Mouse (Mus musculus): ENCODE data around the gene Mymk. TPM values are rescaled to one million over a fixed set of nuclear protein-coding genes. Genes with fewer than 3 reads are reported as not detected.

Gene Mymk
- polyA plus RNA-seq, 1 experiment from 2014 or later = not detected

DNA sequence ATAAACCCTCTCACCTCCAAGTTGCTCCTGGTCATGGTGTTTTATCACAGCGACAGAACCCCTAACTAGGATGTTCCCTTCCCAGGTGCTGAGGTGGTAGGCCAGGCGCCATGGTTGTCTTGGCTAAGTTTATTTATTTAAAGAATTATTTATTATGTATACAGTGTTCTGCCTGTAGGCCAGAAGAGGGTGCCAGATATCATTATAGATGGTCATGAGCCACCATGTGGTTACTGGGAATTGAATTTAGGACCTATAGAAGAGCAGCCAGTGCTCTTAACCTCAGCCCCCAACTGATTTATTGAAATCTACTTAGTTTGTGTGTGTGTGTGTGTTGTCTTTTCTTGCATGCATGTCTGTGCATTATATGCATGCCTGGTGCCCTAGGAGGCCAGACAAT, 39.6 kb downstream of the Mymk start:
- no peak for ATAC-seq (replicated peaks; ENCODE audit: low FRiP score, low read depth)
- 49% methylated on average over 2 of the region's 2 CpGs for WGBS

DNA sequence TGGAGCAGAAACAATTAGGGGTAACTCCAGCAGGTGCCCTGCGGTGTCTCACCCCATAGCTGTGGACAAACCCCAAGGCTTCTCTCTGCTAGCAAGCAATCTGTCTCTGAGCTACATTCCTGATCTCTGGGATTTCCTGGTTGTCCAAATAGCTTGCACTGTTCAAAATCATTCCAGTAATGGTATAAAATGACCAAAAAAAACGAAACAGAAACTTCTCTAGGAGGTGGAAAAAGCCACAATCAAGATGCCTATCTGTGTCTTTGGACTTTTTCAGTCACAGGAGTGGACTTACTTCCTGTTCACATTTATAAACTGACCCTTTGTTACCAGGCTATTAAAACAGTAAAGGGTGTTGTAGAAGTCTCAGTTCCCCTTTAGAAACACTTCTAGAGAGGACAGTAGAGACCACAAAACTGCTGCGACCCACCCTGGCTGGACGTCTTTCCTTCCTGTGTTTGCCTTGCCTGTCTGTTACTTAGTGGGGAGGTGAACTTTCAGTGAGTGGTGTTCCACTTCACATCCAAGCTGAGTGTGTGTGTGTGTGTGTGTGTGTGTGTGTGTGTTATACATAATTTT, 43.5 kb downstream of the Mymk start:
- Histone ChIP-seq H3K4me3 (replicated peaks; ENCODE audit: low read depth, low read length) (no peak overlapping the region), H3K36me3 (ENCODE audit: insufficient read depth, low read length) (no peaks in the 10 kb centered on the region), H3K27ac (no peak overlapping the region), H3K9ac (ENCODE audit: low read depth, low read length) (no peak overlapping the region), H3K27me3 (ENCODE audit: insufficient read depth, low read length) (no peaks in the 10 kb centered on the region), H3K9me3 (replicated peaks; ENCODE audit: low read length) (no peaks in the 10 kb centered on the region), H3K4me1 (replicated peaks; ENCODE audit: insufficient read depth, low read length) (no peaks in the 10 kb centered on the region), H3K4me2 (ENCODE audit: low read length) (peak overlapping the region; percentile 42)
- 56% methylated on average over 4 of the region's 4 CpGs for WGBS
- TF ChIP-seq CTCF (IDR thresholded peaks at IDR 0.05; ENCODE audit: low read depth) = no peak
- ATAC-seq (replicated peaks; ENCODE audit: low FRiP score, low read depth) (no peak), DNase-seq (ENCODE audit: low spot score) (no peak)

More for the DNA sequence above, 39.6 kb downstream of the Mymk start:
- DNase-seq (ENCODE audit: low spot score) = peak; percentile 16
- TF ChIP-seq CTCF (IDR thresholded peaks at IDR 0.05; ENCODE audit: low read depth) = peak; percentile 32; the same call in 1 of the 2 replicates
- H3K27me3 ChIP-seq (ENCODE audit: insufficient read depth, low read length) = no peaks in the 10 kb centered on the region
- H3K4me2 ChIP-seq (ENCODE audit: low read length) = no peak overlapping the region
- no peak overlapping the region for H3K27ac ChIP-seq
- H3K36me3 ChIP-seq (ENCODE audit: insufficient read depth, low read length) = no peaks in the 10 kb centered on the region
- no peak overlapping the region for H3K4me3 ChIP-seq (replicated peaks; ENCODE audit: low read depth, low read length)
- H3K4me1 ChIP-seq (replicated peaks; ENCODE audit: insufficient read depth, low read length) = no peaks in the 10 kb centered on the region
- H3K9me3 ChIP-seq (replicated peaks; ENCODE audit: low read length) = no peaks in the 10 kb centered on the region
- no peak overlapping the region for H3K9ac ChIP-seq (ENCODE audit: low read depth, low read length)

DNA sequence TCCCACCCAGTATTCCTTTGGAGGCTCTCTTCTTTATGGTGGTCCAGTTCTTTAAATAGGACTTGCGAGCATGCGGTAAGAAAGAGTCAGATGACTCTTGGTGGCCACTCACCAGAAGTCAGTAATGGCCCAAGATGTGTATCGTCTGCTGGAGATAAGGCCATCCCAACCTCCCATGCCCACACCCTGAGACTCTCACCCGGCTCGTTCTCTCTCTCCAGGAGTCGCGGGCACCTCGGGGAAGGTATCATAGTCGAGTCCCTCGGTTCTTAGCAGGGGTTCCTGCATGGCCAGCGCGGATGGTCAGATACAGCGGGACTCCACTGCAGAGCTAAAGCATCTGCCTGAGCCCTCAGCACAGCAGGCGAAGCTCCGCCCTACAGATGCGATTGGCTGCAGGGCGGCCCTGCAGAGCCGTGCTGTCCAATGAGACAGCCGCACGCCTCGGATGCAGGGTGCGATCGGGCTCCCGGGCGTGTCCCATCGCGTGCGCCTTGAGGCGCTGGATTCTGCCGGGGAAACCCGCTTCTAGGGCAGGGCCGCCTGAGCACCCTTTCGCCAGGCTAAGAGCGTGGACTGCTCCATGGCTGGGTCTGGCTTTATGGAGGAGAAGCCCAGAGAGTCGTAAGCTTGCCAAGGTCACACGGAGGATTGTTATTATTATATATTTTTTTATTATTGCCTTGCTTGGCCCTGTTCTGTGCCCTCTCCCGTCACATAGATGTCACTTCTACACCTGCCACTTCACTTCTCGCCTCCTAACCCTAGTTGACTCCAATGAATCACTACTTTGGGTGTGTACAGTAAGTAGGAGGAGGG, 44.2 kb downstream of the Mymk start, which contains the start of gene Slc2a6:
TSS of gene Slc2a6 (minus strand) at position 381 of the 819 bp plus-strand sequence.
- no peak for TF ChIP-seq CTCF (IDR thresholded peaks at IDR 0.05; ENCODE audit: low read depth)
- WGBS = 1% methylated on average over 38 of the region's 38 CpGs
- no peak within 1 kb of the TSS for H3K27ac ChIP-seq
- H3K4me1 ChIP-seq (replicated peaks; ENCODE audit: insufficient read depth, low read length) = no peaks in the 10 kb centered on the region
- H3K9ac ChIP-seq (ENCODE audit: low read depth, low read length) = no peak within 1 kb of the TSS
- H3K27me3 ChIP-seq (ENCODE audit: insufficient read depth, low read length) = no peaks in the 10 kb centered on the region
- H3K4me2 ChIP-seq (ENCODE audit: low read length) = peak within 1 kb of the TSS; percentile 42
- H3K36me3 ChIP-seq (ENCODE audit: insufficient read depth, low read length) = no peaks in the 10 kb centered on the region
- H3K4me3 ChIP-seq (replicated peaks; ENCODE audit: low read depth, low read length) = 0 out of 2 replicates have a peak within 1 kb of the TSS, but pooled peaks have one; percentile 1
- DNase-seq (ENCODE audit: low spot score) = peak; percentile 92
- no peaks in the 10 kb centered on the region for H3K9me3 ChIP-seq (replicated peaks; ENCODE audit: low read length)
- ATAC-seq (replicated peaks; ENCODE audit: low FRiP score, low read depth) = peak; percentile 97

DNA sequence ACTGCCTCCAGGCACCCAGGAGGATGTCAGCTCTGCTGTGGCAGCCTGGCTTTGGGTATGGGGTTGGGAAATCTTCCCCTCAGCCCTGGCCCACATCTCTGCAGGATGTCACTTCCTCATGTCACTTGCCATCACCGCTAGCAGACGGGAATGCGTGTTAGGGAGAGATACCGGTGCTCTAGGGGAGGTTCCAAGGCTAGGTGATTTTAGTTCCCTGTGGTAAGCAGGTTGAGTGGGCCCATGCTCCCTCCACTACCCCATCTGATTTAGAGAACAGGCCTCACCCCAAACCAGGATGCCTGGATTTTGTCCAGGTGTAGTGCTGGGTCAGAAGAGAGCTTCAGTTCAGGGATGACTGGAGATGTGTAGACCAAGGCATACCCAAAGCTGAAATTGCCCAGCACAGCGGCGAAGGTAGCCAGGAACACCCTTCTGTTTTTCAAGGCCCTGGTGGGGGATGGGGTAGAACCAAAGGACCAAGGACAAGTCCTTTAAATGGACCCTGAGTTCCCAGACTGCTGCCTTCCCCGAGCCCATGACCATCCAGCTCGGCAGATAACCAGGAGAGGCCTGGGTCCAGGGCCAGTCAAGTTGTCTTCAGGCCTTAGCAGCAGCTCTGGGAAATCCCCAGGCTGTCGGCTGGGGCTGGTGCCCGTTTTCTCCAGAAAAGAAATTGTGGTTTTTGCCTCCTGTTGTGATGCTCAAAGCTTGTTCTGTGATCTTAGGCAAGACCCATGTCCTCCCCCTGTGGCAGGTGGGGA, 44.9 kb downstream of the Mymk start:
- ATAC-seq (replicated peaks; ENCODE audit: low FRiP score, low read depth) = no peak; the same call in 1 of the 2 replicates
- H3K4me2 ChIP-seq (ENCODE audit: low read length) = no peak overlapping the region
- 72% methylated on average over 10 of the region's 10 CpGs for WGBS
- no peaks in the 10 kb centered on the region for H3K4me1 ChIP-seq (replicated peaks; ENCODE audit: insufficient read depth, low read length)
- no peak for DNase-seq (ENCODE audit: low spot score)
- no peaks in the 10 kb centered on the region for H3K9me3 ChIP-seq (replicated peaks; ENCODE audit: low read length)
- H3K36me3 ChIP-seq (ENCODE audit: insufficient read depth, low read length) = no peaks in the 10 kb centered on the region
- no peak overlapping the region for H3K27ac ChIP-seq
- no peaks in the 10 kb centered on the region for H3K27me3 ChIP-seq (ENCODE audit: insufficient read depth, low read length)
- H3K9ac ChIP-seq (ENCODE audit: low read depth, low read length) = no peak overlapping the region
- no peak for TF ChIP-seq CTCF (IDR thresholded peaks at IDR 0.05; ENCODE audit: low read depth)
- H3K4me3 ChIP-seq (replicated peaks; ENCODE audit: low read depth, low read length) = no peak overlapping the region

DNA sequence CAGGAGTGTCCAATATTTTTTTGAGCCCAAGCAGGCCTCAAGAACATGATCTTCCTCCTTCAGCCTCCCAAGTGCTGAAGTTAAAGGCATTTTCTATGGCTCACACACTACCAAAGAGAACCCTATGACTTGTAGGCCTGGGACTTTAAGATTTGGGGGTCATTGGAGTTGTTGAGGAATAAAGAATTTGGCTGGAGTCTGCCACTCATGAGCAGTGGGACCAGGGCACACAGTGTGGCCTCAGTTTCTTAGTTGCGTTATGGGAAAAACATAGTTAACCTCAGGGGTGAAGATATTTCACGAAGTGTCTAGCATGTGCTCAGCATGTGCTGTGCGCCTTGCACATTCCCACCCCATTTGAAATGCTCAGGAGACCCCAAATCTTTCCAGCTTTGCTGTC, 45.6 kb downstream of the Mymk start:
- Histone ChIP-seq H3K36me3 (ENCODE audit: insufficient read depth, low read length) (no peaks in the 10 kb centered on the region), H3K9ac (ENCODE audit: low read depth, low read length) (no peak overlapping the region), H3K4me1 (replicated peaks; ENCODE audit: insufficient read depth, low read length) (no peaks in the 10 kb centered on the region), H3K27ac (no peak overlapping the region), H3K4me2 (ENCODE audit: low read length) (no peak overlapping the region), H3K4me3 (replicated peaks; ENCODE audit: low read depth, low read length) (no peak overlapping the region), H3K27me3 (ENCODE audit: insufficient read depth, low read length) (no peaks in the 10 kb centered on the region), H3K9me3 (replicated peaks; ENCODE audit: low read length) (no peaks in the 10 kb centered on the region)
- TF ChIP-seq CTCF (IDR thresholded peaks at IDR 0.05; ENCODE audit: low read depth) = no peak
- ATAC-seq (replicated peaks; ENCODE audit: low FRiP score, low read depth) (no peak), DNase-seq (ENCODE audit: low spot score) (no peak)
- WGBS = 88% methylated on average over 3 of the region's 3 CpGs

DNA sequence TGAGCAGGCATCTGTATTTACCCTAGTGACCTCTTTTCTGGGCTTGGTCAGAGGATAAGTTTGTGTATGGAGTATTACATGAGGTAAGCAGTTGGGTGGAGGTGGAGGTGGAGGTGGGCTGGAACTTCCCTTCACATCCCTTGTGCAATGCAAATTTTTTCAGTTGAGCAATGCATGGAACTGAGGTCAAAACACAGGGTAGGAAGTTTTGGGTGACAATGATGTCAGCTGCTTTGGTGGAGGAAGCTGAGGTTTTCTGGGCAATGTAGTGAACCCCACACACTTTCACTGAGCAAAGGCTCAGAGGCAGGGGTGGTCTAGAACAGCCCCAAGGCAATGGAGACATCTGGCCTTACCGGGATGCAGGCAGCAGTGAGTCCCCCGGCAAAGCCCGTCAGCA, 46.4 kb downstream of the Mymk start:
- ATAC-seq (replicated peaks; ENCODE audit: low FRiP score, low read depth) = no peak
- Histone ChIP-seq H3K27ac (no peak overlapping the region), H3K27me3 (ENCODE audit: insufficient read depth, low read length) (no peaks in the 10 kb centered on the region), H3K4me2 (ENCODE audit: low read length) (no peak overlapping the region), H3K4me1 (replicated peaks; ENCODE audit: insufficient read depth, low read length) (no peaks in the 10 kb centered on the region), H3K36me3 (ENCODE audit: insufficient read depth, low read length) (no peaks in the 10 kb centered on the region), H3K9me3 (replicated peaks; ENCODE audit: low read length) (no peaks in the 10 kb centered on the region), H3K4me3 (replicated peaks; ENCODE audit: low read depth, low read length) (no peak overlapping the region), H3K9ac (ENCODE audit: low read depth, low read length) (no peak overlapping the region)
- no peak for TF ChIP-seq CTCF (IDR thresholded peaks at IDR 0.05; ENCODE audit: low read depth)
- 80% methylated on average over 3 of the region's 3 CpGs for WGBS
- DNase-seq (ENCODE audit: low spot score) = no peak

All from kidney, postnatal 0 days (tissue).